Mouse (Mus musculus) layer of hippocampus, postnatal 10 days (tissue): Measurements from ENCODE around the gene Pcyt2. TPM values are rescaled to one million over a fixed set of nuclear protein-coding genes. Genes with fewer than 3 reads are reported as not detected.
A peak's percentile ranks its signal among the peaks of the same experiment; 100 is the strongest.
"Not testable (repeated sequence)": the region's sequence is repeated elsewhere in the genome, so short reads cannot be mapped to it uniquely, and the experiment has no call there.

Experiments
- DNase-seq, 2 experiments: peaks; one replicate each; pipeline ENCODE4 v3.0.0; 2021; ENCODE audit warnings: low spot score in 2 of 2
- total RNA-seq, 2 experiments: library from RNA; stranded (reverse); gene quantifications; 2 replicates each; pipeline ENCODE4 v1.2.3; 2021

Pcyt2 gene
- total RNA-seq, 2 experiments from 2014 or later, result 132 to 145 TPM

- no peak for DNase-seq
These were observed 33.8 kb downstream of the Pcyt2 start for GRCm38 (mm10) chr11:120583937-120584336.

- not testable (repeated sequence) for DNase-seq
These were observed 34.8 kb downstream of the Pcyt2 start for GRCm38 (mm10) chr11:120582982-120583293.

DNA sequence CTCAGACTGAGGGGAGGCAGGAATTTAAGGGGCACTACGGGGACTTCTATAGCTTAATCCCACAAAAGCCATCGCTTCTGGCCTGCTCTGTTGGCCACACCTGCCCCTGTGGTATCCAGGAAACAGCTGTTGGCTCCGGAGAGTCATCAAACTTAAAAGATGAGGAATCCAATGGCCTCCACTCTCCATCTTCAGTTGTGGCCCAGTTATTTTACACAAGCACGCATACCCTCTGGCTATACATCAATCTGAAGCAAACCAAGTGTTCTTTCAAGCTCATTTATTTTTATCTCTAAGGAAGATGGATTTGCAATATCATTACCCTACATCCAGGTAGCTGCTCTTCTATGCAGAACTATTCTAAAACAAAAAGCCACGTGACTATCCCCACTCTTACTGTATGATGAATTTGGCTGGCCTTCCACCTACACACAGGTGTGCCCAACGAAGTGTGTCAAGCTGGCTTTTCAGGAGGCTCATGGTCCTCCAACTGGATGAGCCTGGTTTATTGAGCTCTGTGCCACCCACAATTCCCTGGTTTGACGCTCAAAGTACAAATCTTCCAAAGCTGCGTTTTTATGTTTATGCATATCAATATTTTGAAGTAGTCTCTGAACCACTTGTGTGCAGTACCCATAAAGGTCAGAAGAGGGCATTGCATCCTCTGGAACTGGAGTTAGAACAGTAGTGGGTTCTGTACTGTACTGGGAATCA is 35.3 kb downstream of the Pcyt2 start:
- DNase-seq, result no peak

DNA sequence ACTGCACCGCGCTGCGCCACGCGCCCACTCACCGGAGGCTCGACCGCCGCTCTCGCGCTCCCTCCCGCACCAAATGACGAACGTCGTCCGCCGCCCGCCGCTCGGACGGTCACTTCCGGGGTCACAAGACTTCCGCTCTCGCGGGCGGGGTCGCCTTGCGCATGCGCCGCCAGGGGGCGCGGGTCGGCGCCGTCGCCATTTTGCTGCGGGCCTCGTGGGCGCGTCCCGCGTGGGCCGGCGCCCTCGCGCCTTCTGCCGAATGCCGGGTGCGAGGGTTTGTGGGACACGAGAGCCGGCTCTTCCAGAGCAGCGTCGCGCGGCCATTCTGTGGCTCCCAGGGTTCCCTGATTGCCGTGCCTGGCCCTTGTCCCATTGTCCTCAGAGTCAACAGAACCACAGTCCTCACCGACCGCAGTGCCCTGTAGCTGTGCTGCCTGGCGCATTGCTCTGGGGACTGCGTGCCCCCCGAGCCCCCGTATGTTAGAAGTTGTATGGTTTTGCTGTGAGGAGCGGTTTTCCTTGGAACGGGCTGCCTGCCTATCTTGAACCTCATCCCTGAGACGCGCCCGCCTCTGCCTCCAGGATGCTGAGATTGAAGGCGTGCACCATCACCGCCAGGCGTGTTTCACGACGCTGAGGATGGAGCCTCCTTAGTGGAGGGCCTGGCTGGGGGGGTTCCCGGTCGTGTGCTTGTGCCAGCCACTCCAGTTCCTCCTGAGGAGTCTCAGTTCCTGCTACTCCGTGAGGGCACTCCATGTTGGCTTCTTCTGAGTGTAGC is 36.1 kb downstream of the Pcyt2 start, which contains the start of gene Arhgdia:
Gene Arhgdia (minus strand): TSS at position 135 of the 778 bp plus-strand sequence.
- DNase-seq, result peak; percentile 88 to 92

DNA sequence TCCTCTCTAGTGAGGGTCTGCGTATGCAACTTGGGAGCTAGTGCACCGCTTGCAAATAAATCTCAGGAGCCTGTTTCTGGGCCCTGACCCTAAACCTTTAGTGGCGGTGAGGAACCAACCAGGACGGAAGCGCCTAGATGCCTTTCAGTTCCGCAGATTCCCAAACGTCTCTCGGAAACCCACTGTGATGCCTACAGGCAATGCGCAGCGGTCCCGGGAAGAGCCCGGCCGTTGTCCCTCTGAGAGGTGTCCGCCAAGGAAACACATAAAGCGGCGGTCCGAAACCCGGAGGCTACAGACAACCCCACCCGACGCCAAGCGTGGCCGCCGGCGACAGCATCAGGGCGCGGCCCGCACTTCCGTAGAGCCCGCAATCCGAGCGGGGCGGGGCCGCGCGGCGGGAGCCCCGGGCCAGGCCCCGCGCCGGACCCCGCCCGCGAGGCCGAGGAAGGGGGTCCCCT is 36.8 kb downstream of the Pcyt2 start:
- DNase-seq, result peak; percentile 45

GRCm38 (mm10) chr11:120580190-120580589 is 37.5 kb downstream of the Pcyt2 start:
- no peak for DNase-seq

DNA sequence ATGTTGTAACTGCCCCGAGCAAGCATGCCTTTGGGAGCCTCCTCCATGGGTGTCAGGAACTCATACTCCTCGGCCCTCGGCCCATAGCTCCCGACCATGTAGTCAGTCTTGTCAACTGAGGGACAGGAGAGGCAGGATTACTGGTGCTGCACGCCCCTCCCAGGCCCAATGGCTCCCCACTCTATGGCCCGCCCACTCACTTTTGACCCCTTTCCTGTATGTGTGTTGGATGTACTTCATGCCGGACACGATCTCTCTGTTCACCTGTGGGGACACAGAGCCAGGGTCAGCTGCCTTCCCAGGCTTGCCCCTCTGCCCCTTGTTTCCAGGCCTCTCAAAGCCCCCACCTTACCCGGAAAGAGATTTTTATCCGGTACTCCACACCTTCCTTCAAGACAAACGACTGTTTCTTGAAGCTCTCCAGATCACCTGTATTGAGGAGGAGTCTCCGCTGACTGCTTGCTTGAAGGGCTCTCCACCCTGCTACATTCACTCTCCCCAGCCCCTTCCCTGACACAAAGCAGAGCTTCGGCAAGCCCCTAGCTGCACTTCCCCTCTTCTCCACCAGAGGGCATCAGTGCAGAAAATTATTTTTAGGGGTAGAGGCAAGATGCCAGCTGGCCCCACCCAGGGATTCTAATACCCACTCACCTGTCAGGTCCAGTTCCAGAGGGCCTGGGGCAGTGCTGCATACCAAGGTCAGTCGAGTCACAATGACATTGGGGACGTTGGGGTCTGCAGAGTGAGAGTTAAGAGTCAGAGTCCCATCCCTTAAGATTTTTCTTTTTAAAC is 38.2 kb downstream of the Pcyt2 start:
- peak; percentile 83 to 85 for DNase-seq

GRCm38 (mm10) chr11:120578694-120579243 is 39.0 kb downstream of the Pcyt2 start:
- DNase-seq, result no peak

DNA sequence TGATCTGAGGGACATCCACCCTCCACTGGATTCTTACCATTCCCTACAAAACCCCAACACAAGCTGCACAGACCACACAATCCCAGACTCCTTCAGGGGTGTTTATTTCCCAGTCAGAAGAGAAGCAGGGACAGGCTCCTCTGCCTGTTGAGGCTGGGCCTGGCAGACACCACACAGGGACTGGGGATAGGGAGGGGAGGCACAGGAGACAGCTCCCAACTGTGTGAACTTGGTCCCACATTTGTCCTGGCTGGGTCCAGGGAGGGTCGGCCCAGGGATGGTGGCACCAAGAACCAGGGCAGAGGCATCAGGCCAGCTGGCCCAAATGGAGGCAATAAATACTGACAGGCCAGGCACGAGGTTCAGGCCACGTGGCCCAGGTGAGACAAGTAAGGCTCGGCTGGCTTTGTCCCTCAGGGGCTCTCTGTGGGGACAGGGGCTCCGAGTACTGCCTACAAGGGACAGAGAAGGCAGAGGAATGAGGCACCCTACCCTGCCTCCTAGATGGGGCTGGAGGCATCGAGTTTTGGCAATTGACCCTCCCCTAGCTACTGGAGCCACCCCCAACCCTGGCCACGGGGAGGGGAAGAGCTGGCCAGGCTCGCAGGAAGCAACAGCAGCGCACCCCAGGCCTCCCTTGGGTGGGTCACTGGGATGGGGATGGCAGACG is 39.6 kb downstream of the Pcyt2 start:
- DNase-seq, result no peak

GRCm38 (mm10) chr11:120577211-120578023 is 40.3 kb downstream of the Pcyt2 start:
- peak in 1 of 2 experiments; percentile 34 for DNase-seq

DNA sequence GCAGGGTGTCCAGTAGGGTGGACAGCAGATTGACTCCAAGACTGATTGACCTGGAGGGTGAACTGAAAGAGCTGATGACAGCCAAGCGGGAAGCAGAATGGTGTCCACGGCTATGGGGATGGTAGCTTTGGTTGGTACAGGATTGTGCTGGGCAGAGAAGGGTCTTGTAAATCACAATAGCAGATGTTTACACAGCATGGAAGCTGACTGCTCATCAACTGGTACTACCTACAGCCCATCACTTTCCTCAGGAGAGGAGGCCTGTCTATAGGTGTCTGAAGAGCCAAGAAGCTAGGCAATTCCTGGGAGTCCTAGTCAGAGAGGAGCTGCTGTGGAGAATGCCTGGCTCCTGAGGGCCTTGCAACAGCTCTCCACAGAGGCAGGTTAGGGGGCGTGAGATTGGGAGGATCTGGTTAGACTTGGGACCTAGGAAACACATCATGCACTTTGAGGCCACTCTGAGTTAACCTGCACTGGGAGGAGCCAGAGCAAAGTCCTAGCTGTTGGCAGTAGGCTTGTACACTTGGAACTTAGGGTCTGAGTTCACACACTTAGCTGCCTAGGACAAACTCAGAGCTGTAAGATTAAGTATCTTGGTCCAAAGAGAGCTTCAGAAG is 41.3 kb downstream of the Pcyt2 start:
- DNase-seq, result no peak

DNA sequence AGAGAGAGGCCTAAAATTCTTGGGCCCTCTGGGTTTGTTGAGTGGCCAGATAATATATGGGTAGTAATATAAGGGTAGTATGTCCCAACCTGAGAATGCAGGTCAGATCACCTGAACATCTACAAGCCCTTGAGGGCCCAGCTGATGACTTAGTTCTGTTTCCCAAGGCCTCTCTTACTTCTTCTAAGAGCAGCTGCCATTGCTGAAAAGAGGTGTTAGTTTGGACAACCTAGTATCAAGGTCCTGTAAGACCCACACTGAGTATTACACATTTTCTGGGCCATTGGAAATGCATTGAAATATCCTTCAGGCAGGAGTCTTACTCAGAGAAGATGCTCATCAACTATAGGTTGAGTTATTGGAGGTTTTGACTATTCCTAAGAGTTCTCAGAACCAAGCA is 41.8 kb downstream of the Pcyt2 start:
- no peak for DNase-seq

- no peak for DNase-seq
These were observed 42.7 kb downstream of the Pcyt2 start for GRCm38 (mm10) chr11:120575046-120575445.

- DNase-seq, result no peak
These were observed 43.5 kb downstream of the Pcyt2 start for GRCm38 (mm10) chr11:120574278-120574600.

DNA sequence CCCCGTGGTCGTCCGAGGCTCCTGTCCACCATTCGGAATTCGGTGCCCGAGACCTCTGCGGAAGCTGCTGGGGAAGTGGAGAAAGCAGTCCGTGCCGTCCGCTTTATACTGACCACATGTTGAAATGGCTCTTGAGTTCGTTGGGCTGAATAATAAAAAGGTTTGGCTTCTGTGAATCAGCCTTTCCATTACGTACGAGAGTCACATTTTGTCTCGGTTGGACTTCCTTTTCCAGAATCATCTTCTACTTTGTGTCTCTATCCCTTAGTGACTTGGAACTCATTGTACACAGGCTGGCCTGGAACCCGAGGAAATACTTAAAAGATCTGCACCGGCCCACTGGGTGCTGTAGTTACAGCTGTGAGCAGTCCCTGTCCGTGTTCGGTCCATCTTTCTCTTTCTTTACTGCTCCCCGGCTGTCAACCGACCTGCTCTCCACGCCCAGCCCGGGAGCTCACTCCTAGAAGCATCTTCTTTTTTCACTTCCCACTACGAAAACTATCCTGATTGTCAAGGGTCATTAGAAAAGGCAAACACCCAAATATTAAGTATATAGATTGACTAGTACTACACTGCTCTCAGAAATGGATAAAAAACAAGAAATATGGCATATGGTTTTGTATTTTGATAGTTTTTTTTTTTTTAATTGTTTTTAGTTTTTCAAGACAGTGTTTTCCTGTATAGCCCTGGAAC is 44.0 kb downstream of the Pcyt2 start:
- DNase-seq, result peak in 1 of 2 experiments; percentile 22

DNA sequence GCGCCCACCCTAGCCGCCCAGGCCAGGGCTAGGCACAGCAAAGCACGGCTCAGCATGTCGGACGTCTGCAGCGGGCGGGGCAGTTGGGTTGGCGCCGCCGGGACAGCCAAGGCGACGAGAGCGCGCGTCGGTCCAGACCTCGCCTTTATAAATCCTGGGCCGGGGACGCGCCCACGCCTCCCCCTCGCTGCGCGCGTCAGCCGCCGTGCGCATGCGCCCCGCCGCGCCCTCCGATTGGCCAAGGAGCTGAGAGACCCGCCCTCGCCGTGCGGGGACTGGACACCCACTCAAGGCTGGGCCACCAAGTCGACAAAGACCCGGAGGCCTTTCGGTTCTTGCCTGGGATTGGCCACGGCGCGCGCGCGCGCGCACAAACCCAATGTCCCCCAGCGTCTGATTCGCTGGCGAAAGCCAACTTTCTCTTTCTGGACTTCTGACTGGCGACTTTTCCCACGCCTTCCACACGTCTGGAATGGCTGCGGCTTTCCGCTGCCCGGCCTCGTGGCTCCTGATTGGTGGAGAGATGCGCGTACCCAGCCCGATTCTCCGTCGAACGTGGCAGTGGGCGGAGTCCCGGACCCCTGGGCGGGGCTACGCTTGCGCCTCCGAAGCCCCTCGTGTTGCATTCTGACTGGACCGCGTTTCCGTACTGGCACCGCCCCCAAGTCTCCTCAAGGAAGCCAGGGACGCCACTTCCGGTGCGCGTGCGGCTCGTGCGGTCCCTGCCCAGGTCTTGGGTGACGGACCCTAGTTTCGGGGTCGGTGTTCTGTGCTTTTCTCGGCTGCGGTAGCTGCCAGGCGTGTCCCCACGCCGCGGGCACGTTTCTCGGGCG is 44.8 kb downstream of the Pcyt2 start, which contains the start of gene P4hb:
Gene P4hb (minus strand): TSS at position 502 of the 833 bp plus-strand sequence.
- peak; percentile 99 for DNase-seq

DNA sequence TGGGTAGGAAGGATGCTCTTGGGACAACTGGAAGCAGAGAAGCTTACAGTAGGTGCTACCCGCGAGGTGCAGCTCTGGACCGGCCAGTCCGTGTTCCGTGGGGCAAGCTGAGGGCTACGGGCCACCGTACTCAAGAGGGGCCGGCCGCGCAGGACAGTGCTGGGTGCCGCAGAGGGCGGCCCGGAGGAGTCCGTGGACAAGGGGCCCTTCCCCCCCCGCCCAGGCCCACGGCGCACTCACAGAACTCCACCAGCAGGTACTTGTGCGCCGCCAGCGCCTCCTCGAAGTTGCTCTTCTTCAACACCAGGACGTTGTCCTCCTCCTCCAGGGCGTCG is 45.4 kb downstream of the Pcyt2 start:
- DNase-seq, result no peak

- no peak for DNase-seq
These were observed 45.9 kb downstream of the Pcyt2 start for GRCm38 (mm10) chr11:120571754-120572416.
